Mouse (Mus musculus) spleen, adult 2 months (tissue): ENCODE measurements around the gene Mettl8. TPM values are rescaled to one million over a fixed set of nuclear protein-coding genes. Genes with fewer than 3 reads are reported as not detected.

ENCODE experiments used
- DNase-seq, 2 experiments: peaks; one replicate each; pipeline versions ENCODE4 v3.0.0 to v3.0.0-alpha.2; 2012 to 2021; ENCODE audit warnings: low spot score in 2 of 2, low read depth in 1 of 2
- H3K27ac ChIP-seq: fragments of 200-500 bp; 2 replicates; pipeline ENCODE4 v1.5.1; 2012; ENCODE audit warnings: low read length, inconsistent platforms; ENCODE audit not compliant: insufficient read depth
- H3K27me3 ChIP-seq: fragments of 200-500 bp; 2 replicates; pipeline ENCODE4 v1.6.1; 2012; ENCODE audit warnings: mild to moderate bottlenecking, moderate library complexity, low read length, inconsistent platforms; ENCODE audit not compliant: control insufficient read depth, insufficient read depth
- H3K36me3 ChIP-seq: fragments of 200-500 bp; 2 replicates; pipeline ENCODE4 v1.6.1; 2012; ENCODE audit warnings: mild to moderate bottlenecking, low read length, inconsistent platforms; ENCODE audit not compliant: control insufficient read depth, insufficient read depth
- H3K4me1 ChIP-seq: fragments of 200-500 bp; 2 replicates; pipeline ENCODE4 v1.6.1; 2011; ENCODE audit warnings: inconsistent platforms; ENCODE audit not compliant: control insufficient read depth, insufficient read depth, insufficient read length
- H3K4me3 ChIP-seq: fragments of 200-500 bp; 2 replicates; pipeline ENCODE4 v1.5.1; 2011; ENCODE audit warnings: mild to moderate bottlenecking, inconsistent platforms; ENCODE audit not compliant: insufficient read depth, insufficient read length; ENCODE audit errors: extremely low read depth
- CTCF ChIP-seq: fragments of 200-500 bp; IDR thresholded peaks from 2 replicates; pipeline ENCODE4 v1.5.1; 2011; ENCODE audit warnings: mild to moderate bottlenecking, inconsistent platforms; ENCODE audit not compliant: insufficient read depth, insufficient read length, insufficient replicate concordance; ENCODE audit errors: extremely low read depth
- POLR2A ChIP-seq: fragments of 200-500 bp; IDR thresholded peaks from 2 replicates; pipeline ENCODE4 v1.6.1; 2011; ENCODE audit warnings: low read depth, low read length, inconsistent platforms
- WGBS: fragments of 180-500 bp; shearing (Covaris S2); methylation state at CpG from one replicate; pipeline ENCODE4 v1.1.7; 2018; 5-methylcytosine and 5-hydroxymethylcytosine counted together
- polyA plus RNA-seq: library from polyadenylated mRNA; depleted of rRNA; stranded (reverse); fragments of >200 nt; gene quantifications from 2 replicates; pipeline ENCODE4 v1.2.3, GENCODE M21; 2012

Gene Mettl8
- polyA plus RNA-seq, 1 experiment = 3.5 TPM

DNA sequence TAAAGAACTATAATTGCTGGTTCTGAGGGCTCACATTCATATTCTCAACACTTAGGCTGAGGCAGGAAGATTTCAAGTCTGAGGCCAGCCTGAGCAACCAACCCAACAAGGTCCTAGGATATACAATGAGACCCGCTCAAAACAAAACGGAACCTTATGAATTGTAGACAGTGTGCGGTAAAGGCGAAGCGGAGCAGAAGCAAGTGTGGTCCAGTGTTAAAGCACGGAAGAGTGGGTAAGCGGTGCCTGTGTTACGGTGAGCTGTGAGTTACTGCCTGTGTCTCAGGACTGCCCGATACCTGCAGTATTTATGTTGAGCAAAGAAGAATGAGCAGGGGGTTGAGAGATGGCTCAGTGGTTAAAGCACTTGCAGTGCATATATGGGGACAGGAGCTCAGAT is 27.8 kb downstream of the Mettl8 start:
- WGBS = 97% methylated on average over 9 of the region's 9 CpGs
- TF ChIP-seq CTCF (no peak), POLR2A (no peak)
- Histone ChIP-seq H3K36me3 (no peaks in the 10 kb centered on the region), H3K27me3 (no peaks in the 10 kb centered on the region), H3K4me1 (peaks cover 10% of the 10 kb centered on the region; the same call in 1 of the 2 replicates), H3K4me3 (no peak overlapping the region), H3K27ac (no peak overlapping the region)
- no peak for DNase-seq

DNA sequence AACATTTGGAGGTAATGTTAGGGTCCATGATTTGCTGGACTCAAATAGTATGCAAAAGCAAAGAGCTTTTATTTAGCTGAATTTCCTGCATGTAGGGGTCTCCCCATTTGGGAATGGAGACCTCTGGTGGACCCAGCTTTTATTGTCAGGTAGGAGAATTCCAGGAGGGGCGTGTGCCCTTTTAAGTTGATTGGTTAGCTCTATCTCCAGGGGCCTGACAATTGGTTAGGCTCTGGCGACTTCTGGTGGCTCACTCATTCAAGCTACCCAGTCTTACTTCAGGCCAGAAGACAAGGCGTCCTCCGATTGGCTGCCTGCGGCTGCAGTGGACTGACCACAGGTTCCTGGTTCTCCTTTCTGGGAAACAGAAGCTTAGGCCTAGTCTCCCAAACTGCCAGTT is 28.6 kb downstream of the Mettl8 start:
- 69% methylated on average over 5 of the region's 5 CpGs for WGBS
- Histone ChIP-seq H3K4me3 (no peak overlapping the region), H3K27me3 (no peaks in the 10 kb centered on the region), H3K27ac (no peak overlapping the region), H3K36me3 (no peaks in the 10 kb centered on the region), H3K4me1 (peaks cover 9% of the 10 kb centered on the region; the same call in 1 of the 2 replicates)
- DNase-seq = no peak
- TF ChIP-seq CTCF (no peak), POLR2A (no peak)

DNA sequence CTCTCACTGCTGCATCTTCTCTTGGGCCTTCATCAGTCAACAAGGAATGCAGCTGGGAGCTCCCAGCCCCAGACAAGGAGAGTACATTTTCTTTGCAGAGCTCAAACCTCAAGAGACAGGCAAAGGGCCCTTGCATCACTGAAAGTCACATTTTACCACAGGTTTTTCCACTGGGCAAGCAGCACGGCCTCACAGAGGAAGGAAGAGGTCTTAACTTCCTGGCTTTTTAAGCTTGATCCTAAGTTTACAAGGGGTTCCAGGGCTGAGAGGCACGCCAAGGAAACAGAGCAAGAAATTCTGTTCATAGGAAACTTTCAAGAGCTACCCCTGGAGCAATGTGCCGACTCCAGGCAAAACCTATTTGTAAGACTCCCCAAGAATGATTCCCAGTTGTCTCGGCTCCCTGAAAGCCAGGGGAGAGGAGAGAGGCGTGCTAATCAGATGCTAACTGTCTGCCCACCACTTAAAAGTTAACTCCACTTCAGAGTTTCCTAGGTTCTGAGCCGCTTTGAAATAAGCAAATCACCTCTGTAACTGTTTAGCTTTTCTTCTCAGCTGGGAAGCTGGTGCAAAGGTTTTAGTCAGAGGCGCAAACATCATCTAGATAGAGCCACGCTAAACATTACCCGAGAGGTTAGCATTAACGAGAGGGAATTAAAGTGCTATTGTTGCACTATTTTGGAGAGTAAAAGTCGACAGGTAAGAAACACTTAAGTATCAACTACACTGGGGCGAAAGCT is 29.6 kb downstream of the Mettl8 start:
- Histone ChIP-seq H3K27me3 (no peaks in the 10 kb centered on the region), H3K27ac (no peak overlapping the region), H3K36me3 (no peaks in the 10 kb centered on the region), H3K4me1 (0 out of 2 replicates have a peak, but pooled peaks cover 4% of the 10 kb centered on the region), H3K4me3 (no peak overlapping the region)
- no peak for DNase-seq
- WGBS = 49% methylated on average over 12 of the region's 12 CpGs
- no peak for TF ChIP-seq POLR2A
- TF ChIP-seq CTCF = no peak

DNA sequence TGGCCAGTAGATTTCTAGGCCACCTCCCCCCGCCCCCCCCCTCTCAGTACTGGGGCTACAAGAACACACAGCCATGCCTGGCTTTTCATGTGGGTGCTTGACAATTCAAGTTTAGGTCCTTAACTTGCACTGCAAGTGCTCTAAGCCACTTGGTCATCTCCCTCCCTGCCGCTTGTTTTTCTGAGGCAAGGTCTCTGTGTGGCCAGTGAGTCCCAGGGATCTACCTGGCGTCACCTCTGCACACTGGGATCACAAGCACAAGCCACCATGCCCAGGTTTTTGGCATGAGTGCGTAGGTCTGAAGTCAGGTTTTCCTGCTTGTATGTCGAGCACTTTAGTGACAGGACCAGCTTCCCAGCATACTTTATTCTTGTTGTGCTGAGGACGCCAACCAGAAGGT is 31.4 kb downstream of the Mettl8 start:
- Histone ChIP-seq H3K4me3 (no peak overlapping the region), H3K27ac (no peak overlapping the region), H3K36me3 (no peaks in the 10 kb centered on the region), H3K27me3 (no peaks in the 10 kb centered on the region), H3K4me1 (0 out of 2 replicates have a peak, but pooled peaks cover 4% of the 10 kb centered on the region)
- TF ChIP-seq POLR2A (no peak), CTCF (no peak)
- DNase-seq = no peak
- 91% methylated on average over 6 of the region's 6 CpGs for WGBS

DNA sequence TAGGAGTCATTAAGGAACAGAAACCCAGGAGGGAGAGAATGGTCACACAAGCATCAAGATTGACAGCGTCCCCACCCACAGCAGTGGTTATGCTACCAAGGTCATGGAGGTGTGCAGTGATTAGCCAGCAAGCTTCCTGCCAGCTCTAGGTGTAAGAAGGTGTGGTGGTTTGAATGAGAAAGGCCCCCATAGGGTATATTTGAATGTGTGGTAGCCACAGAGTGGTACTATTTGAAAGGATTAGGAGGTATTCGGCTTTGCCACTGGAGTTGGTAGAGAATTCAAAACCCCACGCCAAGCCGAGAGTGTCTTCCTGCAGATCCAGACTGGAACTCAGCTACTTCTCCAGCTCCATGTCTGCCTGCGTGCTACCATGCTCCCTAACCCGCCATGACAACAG is 32.4 kb downstream of the Mettl8 start:
- DNase-seq = no peak
- H3K36me3 ChIP-seq = no peaks in the 10 kb centered on the region
- H3K27me3 ChIP-seq = no peaks in the 10 kb centered on the region
- WGBS = 85% methylated on average over 6 of the region's 6 CpGs
- no peak overlapping the region for H3K27ac ChIP-seq
- TF ChIP-seq POLR2A (no peak), CTCF (no peak)
- H3K4me3 ChIP-seq = no peak overlapping the region
- 0 out of 2 replicates have a peak, but pooled peaks cover 4% of the 10 kb centered on the region for H3K4me1 ChIP-seq

- Histone ChIP-seq H3K4me3 (no peak overlapping the region), H3K27ac (no peak overlapping the region), H3K4me1 (0 out of 2 replicates have a peak, but pooled peaks cover 4% of the 10 kb centered on the region), H3K36me3 (no peaks in the 10 kb centered on the region), H3K27me3 (no peaks in the 10 kb centered on the region)
- TF ChIP-seq CTCF = no peak
- DNase-seq = no peak
- 89% methylated on average over 8 of the region's 8 CpGs for WGBS
Measured at GRCm38 (mm10) chr2:71020674-71021073, 34.7 kb downstream of the Mettl8 start.

DNA sequence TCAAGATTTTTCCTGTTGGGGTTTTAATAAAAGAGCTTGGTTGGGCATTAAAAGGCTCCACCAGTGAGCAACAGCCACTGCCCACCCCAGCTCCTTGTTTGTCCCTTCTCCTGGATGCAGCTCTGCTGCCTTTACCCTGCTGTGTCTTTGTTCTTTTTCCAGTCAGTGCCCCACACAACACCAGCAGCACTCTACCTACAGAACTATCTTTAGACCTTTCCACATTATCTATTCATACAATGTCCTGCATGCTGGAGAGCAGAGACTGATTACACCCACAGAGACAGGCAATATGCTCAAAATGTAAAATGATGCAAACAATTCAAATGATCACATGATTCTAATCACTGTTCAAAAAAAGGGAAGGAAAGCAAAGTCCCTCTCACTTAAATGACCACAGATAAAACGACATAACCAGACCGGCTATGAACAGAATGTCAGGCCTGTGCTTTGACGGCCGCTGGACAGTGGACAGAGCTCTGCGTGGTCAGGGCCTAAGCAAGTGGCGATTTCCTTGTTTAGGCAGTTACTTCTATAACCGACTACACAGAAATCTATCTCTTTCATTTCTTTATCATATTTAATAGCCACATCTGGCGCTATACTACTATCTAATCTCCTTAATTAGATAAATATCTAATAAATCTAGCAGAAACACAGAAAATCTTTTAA is 35.5 kb downstream of the Mettl8 start:
- 83% methylated on average over 8 of the region's 8 CpGs for WGBS
- Histone ChIP-seq H3K27me3 (no peaks in the 10 kb centered on the region), H3K36me3 (no peaks in the 10 kb centered on the region), H3K27ac (no peak overlapping the region), H3K4me1 (0 out of 2 replicates have a peak, but pooled peaks cover 4% of the 10 kb centered on the region), H3K4me3 (no peak overlapping the region)
- DNase-seq = no peak
- TF ChIP-seq CTCF = no peak
- TF ChIP-seq POLR2A = no peak
